Mouse (Mus musculus): ENCODE measurements at regions not wholly inside any gene's neighbourhood (a gene's known extent, or its start where the extent isn't known, plus 50 kb on each side); places are given as distances from the start of the nearest gene placed in this dataset.
A peak's percentile ranks its signal among the peaks of the same experiment; 100 is the strongest.

DNA sequence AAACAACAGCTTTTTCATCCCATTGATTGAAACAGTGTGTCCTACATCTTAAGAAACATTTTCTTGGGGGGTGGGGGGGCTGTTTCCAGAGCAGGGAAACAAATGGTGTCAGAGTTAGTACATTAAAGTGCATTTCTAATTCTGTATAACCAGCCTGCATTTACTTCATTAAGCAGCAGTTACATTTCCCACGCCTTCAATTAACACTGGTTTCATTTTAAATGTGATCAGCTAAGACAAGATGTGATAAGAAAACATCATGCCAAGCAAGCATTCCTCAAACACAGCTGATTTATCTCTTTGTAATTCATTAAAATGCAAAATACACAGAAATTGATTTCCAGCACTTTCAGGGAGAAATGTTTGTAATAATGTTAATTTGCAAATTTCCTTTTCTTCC is 122.0 kb downstream of the Olfr1505 start:
- Histone ChIP-seq H3K9ac (replicated peaks) (no peak overlapping the region), H3K4me2 (ENCODE audit: low read depth, low read length) (no peak overlapping the region), H3K27me3 (ENCODE audit: insufficient read depth, low read length) (no peaks in the 10 kb centered on the region), H3K27ac (ENCODE audit: low read depth) (no peak overlapping the region), H3K4me1 (ENCODE audit: insufficient read depth) (no peaks in the 10 kb centered on the region), H3K9me3 (ENCODE audit: low read length) (no peaks in the 10 kb centered on the region), H3K4me3 (ENCODE audit: low read depth, low read length) (no peak overlapping the region), H3K36me3 (replicated peaks; ENCODE audit: insufficient read depth, low read length) (no peaks in the 10 kb centered on the region)
- ATAC-seq (no peak), DNase-seq (no peak)
- no peak for TF ChIP-seq CTCF (IDR thresholded peaks at IDR 0.05; ENCODE audit: low read depth)
- no peak for TF ChIP-seq EP300 (IDR thresholded peaks at IDR 0.05; ENCODE audit: low read depth)
- 59% methylated on average over 1 of the region's 1 CpGs for WGBS (ENCODE audit: insufficient replicate concordance)

DNA sequence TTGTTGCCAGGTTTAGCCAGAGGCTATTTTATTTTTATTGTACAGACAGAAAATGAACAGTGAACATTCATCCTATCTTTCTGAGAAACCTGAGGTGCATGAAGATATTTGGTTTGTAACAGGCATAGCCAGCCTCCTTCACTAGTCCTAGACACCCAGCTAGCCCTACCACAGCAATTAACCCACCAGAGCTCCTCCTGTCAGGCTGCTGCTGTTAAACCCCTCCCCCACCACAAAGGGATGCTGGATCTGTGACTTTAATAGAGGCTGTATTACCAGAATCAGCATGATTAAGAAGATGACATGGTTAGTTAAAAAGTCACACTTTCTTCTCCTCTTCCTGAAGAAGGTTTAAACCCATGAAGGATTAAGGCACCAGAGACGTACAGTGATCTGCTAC is 122.5 kb downstream of the Olfr1505 start:
- TF ChIP-seq EP300 (IDR thresholded peaks at IDR 0.05; ENCODE audit: low read depth) (no peak), CTCF (IDR thresholded peaks at IDR 0.05; ENCODE audit: low read depth) (no peak)

DNA sequence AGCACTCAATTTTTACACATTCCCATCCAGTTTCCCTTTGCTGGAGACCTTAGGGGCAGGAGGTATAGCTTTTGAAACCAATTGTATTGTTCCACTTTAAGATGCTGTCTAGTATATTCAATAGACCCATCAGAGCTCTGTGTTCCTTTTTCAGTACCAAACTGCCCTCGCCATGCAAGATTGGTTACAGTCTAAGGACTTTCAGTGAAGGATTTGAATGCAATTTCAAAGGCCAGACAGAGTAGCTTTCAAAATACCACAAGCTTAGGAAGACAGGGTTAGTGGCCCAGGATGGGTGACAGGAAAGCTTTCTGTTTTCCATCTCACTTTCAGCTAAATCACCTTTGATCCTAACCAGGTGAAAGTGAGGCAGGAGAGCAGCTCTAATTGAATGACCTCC is 123.4 kb downstream of the Olfr1505 start:
- no peak overlapping the region for H3K27ac ChIP-seq (ENCODE audit: low read depth)
- H3K4me1 ChIP-seq (ENCODE audit: insufficient read depth), result no peaks in the 10 kb centered on the region
- ATAC-seq (no peak), DNase-seq (no peak)
- H3K4me3 ChIP-seq (ENCODE audit: low read depth, low read length), result no peak overlapping the region
- H3K9me3 ChIP-seq (ENCODE audit: low read length), result no peaks in the 10 kb centered on the region
- TF ChIP-seq CTCF (IDR thresholded peaks at IDR 0.05; ENCODE audit: low read depth), result no peak
- no peak for TF ChIP-seq EP300 (IDR thresholded peaks at IDR 0.05; ENCODE audit: low read depth)
- H3K4me2 ChIP-seq (ENCODE audit: low read depth, low read length), result no peak overlapping the region
- WGBS (ENCODE audit: insufficient replicate concordance), result 62% methylated on average over 1 of the region's 1 CpGs
- no peak overlapping the region for H3K9ac ChIP-seq (replicated peaks)
- H3K36me3 ChIP-seq (replicated peaks; ENCODE audit: insufficient read depth, low read length), result no peaks in the 10 kb centered on the region
- no peaks in the 10 kb centered on the region for H3K27me3 ChIP-seq (ENCODE audit: insufficient read depth, low read length)

More for the DNA sequence above, 122.5 kb downstream of the Olfr1505 start:
- no peaks in the 10 kb centered on the region for H3K27me3 ChIP-seq (ENCODE audit: insufficient read depth, low read length)
- no peak overlapping the region for H3K4me2 ChIP-seq (ENCODE audit: low read depth, low read length)
- H3K4me1 ChIP-seq (ENCODE audit: insufficient read depth), result no peaks in the 10 kb centered on the region
- H3K36me3 ChIP-seq (replicated peaks; ENCODE audit: insufficient read depth, low read length), result no peaks in the 10 kb centered on the region
- no peak overlapping the region for H3K27ac ChIP-seq (ENCODE audit: low read depth)
- WGBS (ENCODE audit: insufficient replicate concordance), result 88% methylated on average over 1 of the region's 1 CpGs
- H3K9me3 ChIP-seq (ENCODE audit: low read length), result no peaks in the 10 kb centered on the region
- no peak overlapping the region for H3K9ac ChIP-seq (replicated peaks)
- DNase-seq (no peak), ATAC-seq (no peak)
- no peak overlapping the region for H3K4me3 ChIP-seq (ENCODE audit: low read depth, low read length)

DNA sequence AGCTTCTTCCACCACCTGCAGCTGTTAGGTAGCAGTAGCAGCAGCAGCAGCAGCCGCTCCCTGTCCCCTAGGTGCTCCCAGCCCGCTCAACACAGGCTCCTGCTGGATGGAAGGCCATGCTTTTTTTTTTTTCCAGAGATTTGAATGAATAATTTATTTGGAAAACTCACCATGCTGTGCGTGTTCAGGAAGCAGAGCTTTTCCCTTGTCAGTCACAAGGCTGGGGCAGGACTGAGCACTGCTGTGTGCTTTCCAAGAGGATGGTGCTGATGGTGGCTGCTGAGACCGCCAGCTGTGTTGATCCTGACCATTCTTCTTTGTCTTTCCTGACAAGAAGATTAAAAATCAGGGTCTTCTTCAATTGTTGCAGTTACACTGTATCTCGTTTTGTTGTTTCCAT is 129.4 kb downstream of the Olfr1505 start:
- Histone ChIP-seq H3K27ac (ENCODE audit: low read depth) (no peak overlapping the region), H3K4me2 (ENCODE audit: low read depth, low read length) (no peak overlapping the region), H3K4me3 (ENCODE audit: low read depth, low read length) (no peak overlapping the region), H3K4me1 (ENCODE audit: insufficient read depth) (no peaks in the 10 kb centered on the region), H3K36me3 (replicated peaks; ENCODE audit: insufficient read depth, low read length) (no peaks in the 10 kb centered on the region), H3K27me3 (ENCODE audit: insufficient read depth, low read length) (no peaks in the 10 kb centered on the region), H3K9ac (replicated peaks) (no peak overlapping the region), H3K9me3 (ENCODE audit: low read length) (no peaks in the 10 kb centered on the region)
- ATAC-seq, result no peak
- no peak for TF ChIP-seq EP300 (IDR thresholded peaks at IDR 0.05; ENCODE audit: low read depth)
- no peak for TF ChIP-seq CTCF (IDR thresholded peaks at IDR 0.05; ENCODE audit: low read depth)
- no peak for DNase-seq
- WGBS (ENCODE audit: insufficient replicate concordance), result 54% methylated on average over 5 of the region's 5 CpGs

DNA sequence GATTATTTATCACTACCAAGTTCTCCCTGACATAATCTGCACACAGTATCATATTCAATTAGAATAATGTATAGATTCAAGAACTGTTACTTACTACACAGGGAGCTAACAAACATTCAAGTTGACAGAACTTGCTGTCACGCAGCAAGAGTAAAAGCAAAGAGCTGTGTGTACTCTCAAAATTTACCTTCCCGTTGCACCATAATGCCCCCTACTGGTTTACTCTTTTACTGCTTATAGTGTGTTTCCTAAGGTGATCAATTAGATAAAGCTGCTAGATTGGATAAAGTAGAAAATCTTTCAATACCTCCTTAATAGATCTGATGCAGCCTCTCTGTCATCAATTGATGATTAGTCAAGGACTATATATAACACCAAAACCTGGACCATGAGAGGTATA is 132.1 kb downstream of the Olfr1505 start:
- TF ChIP-seq CTCF (IDR thresholded peaks at IDR 0.05; ENCODE audit: low read depth), result peak; percentile 12; the same call in 1 of the 2 replicates
- no peak for TF ChIP-seq EP300 (IDR thresholded peaks at IDR 0.05; ENCODE audit: low read depth)
- WGBS (ENCODE audit: insufficient replicate concordance), result 44% methylated on average over 2 of the region's 2 CpGs
- no peaks in the 10 kb centered on the region for H3K36me3 ChIP-seq (replicated peaks; ENCODE audit: insufficient read depth, low read length)
- H3K4me3 ChIP-seq (ENCODE audit: low read depth, low read length), result no peak overlapping the region
- no peaks in the 10 kb centered on the region for H3K9me3 ChIP-seq (ENCODE audit: low read length)
- H3K4me2 ChIP-seq (ENCODE audit: low read depth, low read length), result no peak overlapping the region
- DNase-seq (no peak), ATAC-seq (no peak)
- H3K27ac ChIP-seq (ENCODE audit: low read depth), result no peak overlapping the region
- no peak overlapping the region for H3K9ac ChIP-seq (replicated peaks)
- no peaks in the 10 kb centered on the region for H3K27me3 ChIP-seq (ENCODE audit: insufficient read depth, low read length)
- H3K4me1 ChIP-seq (ENCODE audit: insufficient read depth), result no peaks in the 10 kb centered on the region

DNA sequence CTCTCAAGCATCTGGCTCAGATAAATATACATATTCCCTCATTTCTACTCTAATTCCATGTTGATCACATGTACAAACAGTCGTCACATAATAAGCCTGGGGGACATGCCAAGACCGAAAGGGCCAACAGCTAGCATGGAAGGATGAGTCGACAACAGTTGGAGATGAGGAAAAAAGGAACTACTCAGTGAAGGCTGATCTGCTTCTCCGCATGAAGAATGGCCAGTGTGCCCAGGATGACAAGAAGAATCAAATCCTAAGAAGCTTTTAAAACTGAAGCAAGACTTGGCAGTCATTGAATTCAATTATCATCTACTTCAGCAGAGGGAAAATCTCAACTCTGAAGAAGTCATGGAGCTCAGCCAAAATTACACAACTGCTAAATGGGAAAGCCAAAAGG is 138.7 kb downstream of the Olfr1505 start:
- ATAC-seq (no peak), DNase-seq (no peak)
- H3K9ac ChIP-seq (replicated peaks), result no peak overlapping the region

DNA sequence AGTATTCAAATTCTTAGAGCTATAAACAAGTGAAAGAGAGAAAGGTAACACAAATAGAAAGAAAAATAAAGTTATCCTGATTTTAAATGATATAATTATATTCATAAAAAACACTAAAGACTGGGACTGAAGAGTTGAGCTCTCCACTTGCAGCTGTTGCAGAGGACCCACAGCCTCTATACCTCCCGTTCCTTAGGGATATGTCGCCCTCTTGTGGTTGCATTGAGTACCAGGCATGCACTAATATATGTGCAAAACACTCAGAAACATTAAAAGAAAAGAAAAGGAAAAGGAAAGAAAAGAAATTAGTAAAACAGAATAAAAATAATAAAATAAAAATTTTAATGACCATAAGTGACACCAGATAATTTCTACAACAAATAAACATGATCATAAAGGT is 167.2 kb downstream of the Olfr1505 start:
- no peak overlapping the region for H3K4me3 ChIP-seq (ENCODE audit: low read depth, low read length)
- H3K4me2 ChIP-seq (ENCODE audit: low read depth, low read length), result no peak overlapping the region
- DNase-seq, result peak; percentile 28
- H3K27ac ChIP-seq (ENCODE audit: low read depth), result no peak overlapping the region
- no peaks in the 10 kb centered on the region for H3K4me1 ChIP-seq (ENCODE audit: insufficient read depth)
- H3K9ac ChIP-seq (replicated peaks), result no peak overlapping the region
- WGBS (ENCODE audit: insufficient replicate concordance), result 7% methylated on average over 2 of the region's 2 CpGs
- no peak for ATAC-seq
- no peaks in the 10 kb centered on the region for H3K9me3 ChIP-seq (ENCODE audit: low read length)
- no peaks in the 10 kb centered on the region for H3K27me3 ChIP-seq (ENCODE audit: insufficient read depth, low read length)
- H3K36me3 ChIP-seq (replicated peaks; ENCODE audit: insufficient read depth, low read length), result no peaks in the 10 kb centered on the region
- TF ChIP-seq EP300 (IDR thresholded peaks at IDR 0.05; ENCODE audit: low read depth), result no peak
- TF ChIP-seq CTCF (IDR thresholded peaks at IDR 0.05; ENCODE audit: low read depth), result peak; percentile 69

More for the DNA sequence above, 138.7 kb downstream of the Olfr1505 start:
- Histone ChIP-seq H3K36me3 (replicated peaks; ENCODE audit: insufficient read depth, low read length) (no peaks in the 10 kb centered on the region), H3K4me3 (ENCODE audit: low read depth, low read length) (no peak overlapping the region), H3K4me2 (ENCODE audit: low read depth, low read length) (no peak overlapping the region), H3K27me3 (ENCODE audit: insufficient read depth, low read length) (no peaks in the 10 kb centered on the region), H3K4me1 (ENCODE audit: insufficient read depth) (no peaks in the 10 kb centered on the region), H3K9me3 (ENCODE audit: low read length) (no peaks in the 10 kb centered on the region), H3K27ac (ENCODE audit: low read depth) (no peak overlapping the region)
- TF ChIP-seq EP300 (IDR thresholded peaks at IDR 0.05; ENCODE audit: low read depth) (no peak), CTCF (IDR thresholded peaks at IDR 0.05; ENCODE audit: low read depth) (no peak)
- 70% methylated on average over 4 of the region's 4 CpGs for WGBS (ENCODE audit: insufficient replicate concordance)
